Mouse (Mus musculus) stomach, embryonic 14.5 days (tissue): ENCODE data around the gene Polr3c. TPM values are rescaled to one million over a fixed set of nuclear protein-coding genes. Genes with fewer than 3 reads are reported as not detected.
"Not testable (repeated sequence)": the region's sequence is repeated elsewhere in the genome, so short reads cannot be mapped to it uniquely, and the experiment has no call there.

Experiments
- ATAC-seq: fragments of 200-750 bp; cut with Nextera tagmentation; 2 replicates; pipeline ENCODE4 v1.8.0; 2017; ENCODE audit warnings: low read depth, moderate TSS enrichment; ENCODE audit not compliant: insufficient number of reproducible peaks, insufficient read depth, low FRiP score
- H3K27ac ChIP-seq: fragments of 300-500 bp; sonication (generic); 2 replicates; pipeline ENCODE4 v1.5.1; 2014; ENCODE audit warnings: mild to moderate bottlenecking, low read length, moderate library complexity, mixed read lengths
- H3K27me3 ChIP-seq: fragments of 300-500 bp; sonication (generic); 2 replicates; pipeline ENCODE4 v1.6.1; 2014; ENCODE audit warnings: low read length, control low read depth, mixed read lengths; ENCODE audit not compliant: control insufficient read depth, insufficient read depth
- H3K36me3 ChIP-seq: fragments of 300-500 bp; sonication (generic); 2 replicates; pipeline ENCODE4 v1.6.1; 2014; ENCODE audit warnings: mild to moderate bottlenecking, control low read depth, low read length, moderate library complexity, mixed read lengths; ENCODE audit not compliant: control insufficient read depth, insufficient read depth
- H3K4me1 ChIP-seq: fragments of 300-500 bp; sonication (generic); 2 replicates; pipeline ENCODE4 v1.6.1; 2014; ENCODE audit warnings: low read length, control low read depth, mixed read lengths; ENCODE audit not compliant: control insufficient read depth, insufficient read depth
- H3K4me2 ChIP-seq: fragments of 300-500 bp; sonication (generic); replicated peaks from 2 replicates; pipeline ENCODE4 v1.6.1; 2014; ENCODE audit warnings: low read depth, low read length, control low read depth
- H3K4me3 ChIP-seq: fragments of 300-500 bp; sonication (generic); 2 replicates; pipeline ENCODE4 v1.5.1; 2014; ENCODE audit warnings: low read depth, low read length, control low read depth
- H3K9ac ChIP-seq: fragments of 300-500 bp; sonication (generic); replicated peaks from 2 replicates; pipeline ENCODE4 v1.6.1; 2014; ENCODE audit warnings: low read depth, mild to moderate bottlenecking, control low read depth, low read length, moderate library complexity, mixed read lengths
- H3K9me3 ChIP-seq: fragments of 300-500 bp; sonication (generic); 2 replicates; pipeline ENCODE4 v1.6.1; 2016; ENCODE audit warnings: low read depth, low read length, control low read depth; ENCODE audit not compliant: control insufficient read depth
- WGBS: fragments of 180-500 bp; shearing (Covaris S2); extraction: QIAGEN DNeasy Blood & Tissue Kit; methylation state at CpG from one replicate; pipeline ENCODE4 v1.1.7; 2014; 5-methylcytosine and 5-hydroxymethylcytosine counted together
- polyA plus RNA-seq: library from polyadenylated mRNA; unstranded; fragments of >200 nt; fragmentation: Nextera tagmentation; extraction: Ambion mirVana; gene quantifications from 2 replicates; pipeline ENCODE4 v1.2.1, GENCODE M21; 2014

The Polr3c gene
- polyA plus RNA-seq, 1 experiment from 2014 or later: 32.5 TPM

GRCm38 (mm10) chr3:96692506-96692905 is 34.9 kb downstream of the Polr3c start:
- Histone ChIP-seq H3K36me3 (no peaks in the 10 kb centered on the region), H3K9me3 (no peaks in the 10 kb centered on the region), H3K4me1 (peaks cover 7% of the 10 kb centered on the region), H3K4me2 (no peak overlapping the region), H3K9ac (no peak overlapping the region), H3K27ac (peak overlapping the region; percentile 40; the same call in 1 of the 2 replicates), H3K27me3 (no peaks in the 10 kb centered on the region), H3K4me3 (no peak overlapping the region)
- WGBS: 21% methylated on average over 3 of the region's 3 CpGs
- no peak for ATAC-seq

- WGBS: 58% methylated on average over 3 of the region's 3 CpGs
- Histone ChIP-seq H3K27me3 (no peaks in the 10 kb centered on the region), H3K36me3 (no peaks in the 10 kb centered on the region), H3K4me1 (no peaks in the 10 kb centered on the region), H3K27ac (no peak overlapping the region), H3K4me3 (no peak overlapping the region), H3K4me2 (no peak overlapping the region), H3K9me3 (no peaks in the 10 kb centered on the region), H3K9ac (no peak overlapping the region)
- no peak for ATAC-seq
Measured at GRCm38 (mm10) chr3:96690298-96690697, 37.1 kb downstream of the Polr3c start.

GRCm38 (mm10) chr3:96688854-96689253 is 38.6 kb downstream of the Polr3c start:
- 74% methylated on average over 11 of the region's 11 CpGs for WGBS
- H3K9me3 ChIP-seq: no peaks in the 10 kb centered on the region

GRCm38 (mm10) chr3:96686057-96686456 is 41.4 kb downstream of the Polr3c start:
- H3K4me3 ChIP-seq, H3K4me2 ChIP-seq, H3K4me1 ChIP-seq, H3K27ac ChIP-seq, H3K9me3 ChIP-seq, ATAC-seq, H3K36me3 ChIP-seq, H3K27me3 ChIP-seq, H3K9ac ChIP-seq: not testable (repeated sequence)
- WGBS: 93% methylated on average over 5 of the region's 5 CpGs

More at GRCm38 (mm10) chr3:96688854-96689253, 38.6 kb downstream of the Polr3c start:
- H3K9ac ChIP-seq: no peak overlapping the region
- H3K4me2 ChIP-seq: no peak overlapping the region
- no peak for ATAC-seq
- no peaks in the 10 kb centered on the region for H3K27me3 ChIP-seq
- H3K27ac ChIP-seq: no peak overlapping the region
- H3K4me3 ChIP-seq: no peak overlapping the region
- H3K4me1 ChIP-seq: no peaks in the 10 kb centered on the region
- no peaks in the 10 kb centered on the region for H3K36me3 ChIP-seq

GRCm38 (mm10) chr3:96684822-96685156 is 42.6 kb downstream of the Polr3c start:
- Histone ChIP-seq H3K27ac (no peak overlapping the region), H3K4me1 (no peaks in the 10 kb centered on the region), H3K9ac (0 out of 2 replicates have a peak overlapping the region, but pooled peaks have one; percentile 2), H3K4me3 (peak overlapping the region; percentile 10; the same call in 1 of the 2 replicates), H3K36me3 (no peaks in the 10 kb centered on the region), H3K9me3 (no peaks in the 10 kb centered on the region), H3K4me2 (peak overlapping the region; percentile 38), H3K27me3 (no peaks in the 10 kb centered on the region)
- 22% methylated on average over 28 of the region's 28 CpGs for WGBS
- no peak for ATAC-seq

GRCm38 (mm10) chr3:96684151-96684821 is 43.1 kb downstream of the Polr3c start:
- no peaks in the 10 kb centered on the region for H3K36me3 ChIP-seq
- no peak overlapping the region for H3K27ac ChIP-seq
- no peak for ATAC-seq
- peak overlapping the region; percentile 10; the same call in 1 of the 2 replicates for H3K4me3 ChIP-seq
- peak overlapping the region; percentile 38 for H3K4me2 ChIP-seq
- no peaks in the 10 kb centered on the region for H3K4me1 ChIP-seq
- 45% methylated on average over 17 of the region's 17 CpGs for WGBS
- no peak overlapping the region for H3K9ac ChIP-seq
- H3K27me3 ChIP-seq: no peaks in the 10 kb centered on the region
- H3K9me3 ChIP-seq: no peaks in the 10 kb centered on the region

DNA sequence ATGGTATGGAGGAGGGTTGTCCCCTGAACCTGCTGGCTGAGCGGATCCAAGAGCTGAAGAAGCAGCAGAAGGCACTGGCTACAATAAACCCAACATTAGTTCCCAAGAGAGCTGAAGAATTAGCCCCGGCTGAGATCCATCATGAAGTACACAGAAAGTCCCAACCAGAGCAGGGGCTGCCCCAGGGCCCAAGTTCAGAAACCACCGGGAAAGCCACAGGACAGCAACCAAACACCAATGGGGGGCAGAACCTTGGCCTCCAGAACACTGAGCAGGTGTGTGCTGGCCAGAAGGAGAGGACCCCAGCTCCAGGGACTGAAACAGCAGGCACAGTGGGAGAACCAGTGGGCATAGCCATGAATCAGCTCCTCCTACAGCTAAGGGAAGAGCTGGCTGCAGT is 43.9 kb downstream of the Polr3c start:
- Histone ChIP-seq H3K27ac (no peak overlapping the region), H3K4me1 (no peaks in the 10 kb centered on the region), H3K9me3 (no peaks in the 10 kb centered on the region), H3K27me3 (no peaks in the 10 kb centered on the region), H3K9ac (no peak overlapping the region), H3K4me3 (no peak overlapping the region), H3K4me2 (no peak overlapping the region), H3K36me3 (no peaks in the 10 kb centered on the region)
- 94% methylated on average over 3 of the region's 3 CpGs for WGBS
- no peak for ATAC-seq

- Histone ChIP-seq H3K4me1 (no peaks in the 10 kb centered on the region), H3K9me3 (no peaks in the 10 kb centered on the region), H3K4me3 (no peak overlapping the region), H3K27me3 (no peaks in the 10 kb centered on the region), H3K9ac (no peak overlapping the region), H3K36me3 (no peaks in the 10 kb centered on the region), H3K4me2 (no peak overlapping the region), H3K27ac (no peak overlapping the region)
- WGBS: 29% methylated on average over 12 of the region's 12 CpGs
- no peak for ATAC-seq
Measured at GRCm38 (mm10) chr3:96680269-96680956, 47.0 kb downstream of the Polr3c start.
